Mouse (Mus musculus) cerebellum, adult 18-20 months (tissue): Measurements from ENCODE around the gene Psmg4.

ENCODE experiments used
- DNase-seq, 2 experiments: peaks; one replicate each; pipeline ENCODE4 v3.0.0; 2021

Psmg4 gene

GRCm38 (mm10) chr13:34162491-34163303, at the start of gene Psmg4:
Psmg4 (plus strand) TSS chr13:34162964.
- DNase-seq = peak; percentile 91 to 92

- DNase-seq = no peak
Measured at GRCm38 (mm10) chr13:34113086-34113485, 49.7 kb upstream of the Psmg4 start.

DNA sequence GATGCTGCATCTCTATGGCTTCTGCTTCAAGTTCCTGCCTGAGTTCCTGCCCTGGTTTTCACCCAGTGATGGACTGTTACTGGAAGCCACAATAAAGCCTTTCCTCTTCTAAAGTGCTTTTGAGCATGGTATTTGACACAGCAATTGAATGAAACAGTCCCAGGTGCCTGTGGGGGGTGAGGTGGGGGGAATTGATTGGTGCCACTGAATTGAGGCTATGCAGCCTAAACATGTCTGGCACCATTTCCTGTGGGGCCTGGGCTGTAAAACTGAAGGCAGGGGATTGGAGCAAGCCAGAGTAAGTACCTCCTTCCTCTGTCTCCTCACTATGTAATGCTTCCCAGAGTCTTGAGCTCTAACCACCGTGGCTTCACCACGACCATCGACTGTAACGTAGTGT, 48.1 kb upstream of the Psmg4 start:
- DNase-seq = no peak

DNA sequence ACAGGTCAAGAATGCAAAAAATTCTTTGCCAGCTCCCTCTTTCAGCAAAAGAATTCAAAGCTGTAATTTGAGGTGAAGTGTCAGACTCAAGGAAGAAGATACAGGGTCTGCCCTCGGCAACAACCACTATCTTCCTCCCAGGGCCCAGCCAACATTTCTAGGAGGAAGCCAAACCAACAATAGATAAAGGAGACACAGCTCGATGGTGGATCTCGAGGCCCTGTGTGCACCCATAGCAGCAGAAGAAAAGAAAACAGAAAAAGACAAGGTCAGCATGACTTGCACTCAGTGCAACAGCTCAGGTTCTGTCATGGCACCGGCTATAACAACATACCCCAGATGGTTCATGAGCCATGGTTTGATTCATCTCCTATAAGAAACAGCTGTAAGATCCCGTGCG, 46.3 kb upstream of the Psmg4 start:
- no peak for DNase-seq

- no peak for DNase-seq
Measured at GRCm38 (mm10) chr13:34118816-34119215, 43.9 kb upstream of the Psmg4 start.

- no peak for DNase-seq
Measured at GRCm38 (mm10) chr13:34119406-34119805, 43.4 kb upstream of the Psmg4 start.

DNA sequence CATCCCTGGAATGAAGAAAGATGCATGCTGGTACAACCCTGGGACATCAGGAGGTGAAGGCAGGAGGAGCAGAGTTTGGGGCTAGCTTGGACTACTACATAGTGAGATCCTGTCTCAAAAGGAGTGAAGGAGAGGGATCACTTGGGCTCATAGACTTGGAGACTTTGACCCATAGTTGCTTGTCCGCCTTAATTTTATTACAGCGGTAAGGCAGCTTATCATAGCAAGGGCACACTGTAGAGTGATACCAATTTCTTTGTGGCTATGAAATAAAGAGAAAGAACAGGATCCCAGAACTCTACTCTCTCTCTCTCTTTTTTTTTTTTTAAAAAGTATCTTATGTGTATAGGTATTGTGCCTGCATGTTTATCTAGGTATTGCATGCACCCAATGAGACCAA, 42.2 kb upstream of the Psmg4 start:
- no peak for DNase-seq

GRCm38 (mm10) chr13:34125711-34126110, 37.1 kb upstream of the Psmg4 start:
- no peak for DNase-seq

DNA sequence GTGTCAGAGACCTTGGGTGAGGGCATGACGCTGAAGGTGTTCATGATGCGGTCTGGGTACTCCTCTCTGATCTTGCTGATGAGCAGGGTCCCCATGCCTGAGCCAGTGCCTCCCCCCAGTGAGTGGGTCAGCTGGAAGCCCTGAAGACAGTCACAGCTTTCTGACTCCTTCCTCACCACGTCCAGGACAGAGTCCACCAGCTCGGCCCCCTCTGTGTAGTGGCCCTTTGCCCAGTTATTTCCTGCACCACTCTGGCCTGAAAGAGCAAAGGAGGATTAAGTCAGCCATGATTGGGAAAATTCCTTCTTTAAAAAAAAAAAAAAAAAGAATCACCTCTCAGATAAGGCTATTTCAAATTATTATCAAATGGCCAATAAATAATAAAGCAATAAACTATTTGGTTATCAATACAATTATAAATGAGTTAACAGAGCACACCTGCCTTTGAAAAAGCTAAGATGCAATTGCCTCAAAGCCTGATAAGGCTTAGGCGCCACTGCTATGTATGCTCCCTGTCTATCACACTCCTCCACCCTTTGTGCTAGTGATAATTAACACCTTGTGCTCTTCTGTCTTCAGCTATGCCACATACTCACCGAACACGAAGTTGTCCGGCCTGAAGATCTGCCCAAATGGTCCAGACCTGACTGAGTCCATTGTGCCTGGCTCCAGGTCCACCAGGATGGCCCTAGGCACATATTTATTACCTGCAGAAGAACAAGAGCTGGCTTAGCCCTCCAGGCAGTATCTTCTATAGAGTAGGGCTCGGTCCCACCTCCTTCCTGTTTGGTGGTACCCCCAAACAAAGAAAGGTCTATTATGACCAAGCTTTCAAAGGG, 34.3 kb upstream of the Psmg4 start:
- no peak for DNase-seq

DNA sequence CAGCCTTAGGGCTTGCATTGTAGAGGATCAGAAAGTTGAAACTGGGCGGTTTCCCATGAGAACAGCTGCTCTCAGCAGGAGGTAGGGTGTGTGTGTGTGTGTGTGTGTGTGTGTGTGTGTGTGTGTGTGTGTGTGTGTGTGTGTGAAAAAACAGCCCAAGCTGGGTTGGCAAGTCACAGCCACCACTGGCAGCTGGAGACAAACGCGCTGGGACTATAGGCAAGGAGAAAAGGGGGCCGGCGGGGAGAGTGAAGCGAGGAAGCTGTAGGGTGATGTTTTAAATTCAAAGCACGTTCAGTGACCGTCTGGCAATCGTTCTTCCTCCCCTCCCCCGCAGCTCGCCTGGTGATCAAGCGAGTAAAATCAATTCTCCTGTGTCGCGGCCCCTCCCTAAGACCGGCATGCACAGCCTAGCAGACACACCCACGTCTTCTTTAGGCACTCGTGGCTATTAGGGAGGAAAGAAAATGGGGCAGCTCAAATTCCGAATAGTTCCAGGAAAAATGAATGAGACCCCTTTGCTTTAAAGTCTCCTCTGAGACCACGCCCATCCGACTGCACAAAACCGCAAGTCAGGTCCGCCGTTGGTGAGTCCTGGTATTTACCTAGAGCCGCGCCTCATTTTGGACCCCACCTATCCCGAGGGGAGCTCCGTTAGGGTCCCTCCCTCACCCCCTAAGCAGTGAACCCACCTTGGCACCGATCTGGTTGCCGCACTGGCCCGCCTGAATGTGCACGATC, 33.1 kb upstream of the Psmg4 start:
- DNase-seq = no peak

DNA sequence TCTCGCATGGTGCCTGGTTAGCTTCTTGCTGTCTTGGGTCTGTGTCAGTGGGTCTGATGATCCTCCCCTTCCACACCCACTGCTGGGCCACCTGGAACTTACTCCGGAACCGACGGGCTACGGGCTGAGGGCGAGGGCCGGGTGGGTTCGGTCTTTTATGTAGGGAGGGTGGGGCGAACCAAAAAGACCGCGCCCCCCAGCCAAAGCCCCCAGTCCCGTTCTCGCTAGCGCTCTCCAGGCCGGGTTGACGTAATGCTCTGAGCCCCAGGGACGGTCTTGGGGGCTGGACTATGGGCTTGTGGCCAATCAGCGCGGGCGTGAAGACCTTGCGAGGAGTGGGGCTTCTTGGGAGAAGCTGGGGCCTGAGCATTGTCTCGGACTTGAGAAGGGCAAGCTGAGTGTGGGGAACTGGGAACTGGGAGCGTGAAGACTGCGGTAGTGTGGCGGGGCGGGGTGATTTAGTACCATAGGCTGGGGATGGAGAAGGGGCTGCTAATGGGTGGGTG, 32.5 kb upstream of the Psmg4 start, which contains the start of gene Tubb2b:
TSS of gene Tubb2b (minus strand) at position 241 of the 506 bp plus-strand sequence.
- no peak for DNase-seq

- no peak for DNase-seq
Measured at GRCm38 (mm10) chr13:34131011-34131707, 31.6 kb upstream of the Psmg4 start.

- no peak for DNase-seq
Measured at GRCm38 (mm10) chr13:34131708-34132060, 31.1 kb upstream of the Psmg4 start.

DNA sequence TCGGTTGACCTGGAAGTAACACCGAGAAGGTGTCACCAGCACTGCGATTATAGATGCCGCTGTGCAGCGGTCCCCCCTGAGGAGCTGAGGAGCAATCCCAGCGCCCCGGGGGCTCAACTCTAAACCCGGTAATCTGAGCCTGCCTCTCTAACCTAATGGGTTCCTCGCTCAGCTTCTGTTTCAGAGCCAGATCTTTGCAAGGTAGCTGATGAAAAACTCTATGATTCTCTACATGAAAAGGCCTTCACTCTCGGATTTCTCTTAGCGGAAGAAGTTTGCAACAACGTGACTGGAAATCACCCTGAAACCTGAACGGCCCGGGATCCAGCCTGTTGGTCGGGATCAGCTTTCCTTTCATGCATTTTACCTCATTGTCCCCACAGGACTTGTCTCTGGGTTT, 30.5 kb upstream of the Psmg4 start:
- no peak for DNase-seq

- no peak for DNase-seq
Measured at GRCm38 (mm10) chr13:34132875-34133274, 29.9 kb upstream of the Psmg4 start.

DNA sequence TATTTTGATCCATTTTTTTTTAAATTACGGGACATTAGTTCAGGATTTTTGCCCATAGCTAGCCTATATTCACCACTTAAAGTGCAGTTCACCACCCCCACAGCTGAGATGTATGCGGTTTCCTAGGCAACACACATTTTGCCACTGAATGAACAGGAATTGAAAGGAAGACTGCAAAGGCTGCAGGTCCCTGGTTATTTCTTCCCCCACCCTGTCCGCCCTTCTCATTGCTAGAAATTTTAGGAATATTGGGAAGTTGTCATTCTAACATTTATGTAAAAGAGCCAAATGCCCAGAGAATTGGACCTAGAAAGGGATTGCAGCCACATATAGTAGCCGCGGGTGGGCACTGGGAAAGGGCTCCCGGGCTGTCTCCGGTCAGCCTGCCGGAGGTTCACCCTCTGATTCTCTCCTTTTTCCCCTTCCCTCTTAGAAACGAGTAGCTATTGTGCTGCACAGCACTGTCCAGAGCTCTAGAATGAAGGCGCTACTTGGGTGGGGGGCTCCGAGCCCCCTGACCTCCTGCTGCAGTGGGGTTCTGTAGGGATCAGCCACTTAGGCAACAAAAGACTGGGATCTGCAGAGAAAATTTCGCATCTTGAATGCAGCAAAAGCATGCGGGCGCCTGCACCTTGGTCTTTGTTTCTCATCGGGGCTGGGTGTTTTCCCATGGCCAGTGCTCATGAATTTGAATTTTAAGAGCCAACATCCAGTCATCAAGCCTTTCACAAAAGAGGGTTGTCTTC, 29.3 kb upstream of the Psmg4 start:
- no peak for DNase-seq

DNA sequence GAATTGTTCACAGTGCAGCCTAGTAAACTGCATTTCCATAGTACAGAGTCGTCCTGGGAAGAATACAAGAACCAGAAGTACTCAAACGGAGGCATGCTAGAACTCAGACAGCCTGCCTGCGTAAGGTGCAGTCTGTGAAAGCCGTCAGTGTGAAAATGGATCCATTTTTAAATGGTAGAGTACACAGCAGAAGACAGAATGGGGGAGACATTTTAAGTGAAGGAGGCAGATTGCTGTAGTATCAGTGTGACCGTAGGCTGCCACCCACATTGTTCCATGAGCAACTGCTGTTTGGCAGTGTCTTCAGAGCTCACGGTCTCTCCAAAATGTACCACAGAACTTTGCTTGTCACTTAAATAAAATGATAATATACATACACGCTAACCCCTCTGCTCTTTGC, 28.5 kb upstream of the Psmg4 start:
- no peak for DNase-seq

DNA sequence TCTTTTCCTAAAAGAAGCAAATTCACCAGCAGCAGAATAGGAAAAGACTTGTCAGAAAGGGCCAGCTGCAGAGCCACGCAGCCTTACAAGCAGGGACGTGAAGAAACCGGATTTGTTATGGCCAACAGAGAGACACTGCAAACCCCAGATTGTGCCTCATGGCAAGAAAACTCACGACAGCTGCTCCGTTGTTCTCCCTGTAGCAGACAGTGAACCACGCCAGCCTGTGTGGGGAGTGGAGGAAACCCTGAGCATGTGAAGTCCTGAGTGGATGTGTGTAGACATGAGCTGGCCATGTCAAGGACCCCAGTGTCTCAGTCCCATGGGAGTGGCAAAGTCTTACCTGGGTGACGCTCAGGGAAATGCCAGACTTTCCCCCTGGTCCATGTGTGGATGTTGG, 26.2 kb upstream of the Psmg4 start:
- peak; percentile 43 to 46 for DNase-seq

DNA sequence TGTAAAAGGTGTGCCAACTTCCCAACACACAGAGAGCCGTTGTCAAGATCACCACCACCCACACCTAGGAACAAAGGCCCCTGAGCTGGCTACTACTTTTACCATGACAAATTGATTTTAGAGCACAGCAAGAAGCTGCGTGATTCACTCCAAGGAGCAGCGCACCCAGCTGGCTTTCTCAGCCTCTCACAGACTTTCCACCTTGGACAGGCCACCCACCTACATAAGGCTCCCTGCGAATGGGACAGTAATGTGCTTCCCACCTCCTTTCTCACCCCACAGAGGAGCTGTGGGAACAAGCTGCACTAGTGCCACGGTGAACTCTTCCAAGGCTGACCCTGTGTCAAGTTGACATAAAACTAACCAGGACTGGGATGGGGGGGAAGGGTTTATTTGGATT, 19.4 kb upstream of the Psmg4 start:
- DNase-seq = no peak

GRCm38 (mm10) chr13:34146916-34147315, 15.8 kb upstream of the Psmg4 start:
- no peak for DNase-seq

DNA sequence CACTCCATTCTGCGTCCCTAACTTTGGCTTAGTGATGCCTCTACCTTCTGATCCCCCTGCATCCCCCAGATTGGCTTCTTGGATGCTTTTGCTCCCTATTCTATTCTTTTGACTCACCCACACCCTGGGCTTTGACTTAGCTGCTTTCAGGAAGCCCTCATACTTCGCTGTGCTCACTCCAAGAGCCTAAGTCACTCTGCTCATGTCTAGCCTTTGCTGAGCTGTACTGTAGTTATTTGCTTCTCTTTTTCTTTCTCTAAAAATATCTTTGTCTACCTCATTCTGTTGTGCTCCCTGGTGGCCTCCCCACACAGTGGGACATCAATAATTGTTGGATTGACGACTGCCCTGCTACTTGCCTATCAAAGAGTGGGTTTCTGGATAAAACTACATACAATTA, 14.6 kb upstream of the Psmg4 start:
- DNase-seq = no peak
